Mouse (Mus musculus): ENCODE results near the gene Slc35g1.

DNA sequence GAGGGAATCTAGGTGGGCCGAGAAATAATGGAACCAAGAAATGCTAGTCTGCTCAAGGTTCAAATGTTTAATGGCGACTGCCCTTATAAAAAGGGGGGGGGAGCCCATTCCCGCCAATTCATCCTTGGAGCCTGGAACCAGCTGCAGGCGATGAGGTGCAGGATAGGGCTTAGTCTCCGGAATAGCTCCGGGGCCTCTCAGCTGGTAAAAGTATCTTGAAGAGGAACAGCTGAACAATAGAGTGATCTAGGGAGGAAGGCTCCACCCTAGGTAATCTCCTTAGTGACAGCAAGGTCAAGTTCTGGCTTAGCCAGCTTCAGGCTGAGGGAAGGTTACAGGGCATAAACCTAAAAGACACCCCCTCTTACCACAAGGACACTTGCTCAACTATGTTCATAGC, 18.1 kb downstream of the Slc35g1 start:
- TF ChIP-seq CTCF (IDR thresholded peaks at IDR 0.05; ENCODE audit: low read depth) (no peak), EP300 (IDR thresholded peaks at IDR 0.05; ENCODE audit: low read depth) (no peak)

Measured in liver, embryonic 14.5 days (tissue).